Mouse (Mus musculus) urinary bladder, postnatal 4 days (tissue): ENCODE results near the gene Ifnl3.

Experiments used
- DNase-seq, 2 experiments: peaks; one replicate each; pipeline ENCODE4 v3.0.0; 2021 to 2022; ENCODE audit warnings: low spot score in 2 of 2

Gene Ifnl3

GRCm38 (mm10) chr7:28546649-28547048 lies 24.0 kb downstream of the Ifnl3 start:
- DNase-seq = no peak

GRCm38 (mm10) chr7:28547154-28547553 lies 24.5 kb downstream of the Ifnl3 start, which contains the start of gene Nccrp1:
Nccrp1 (minus strand) TSS chr7:28547254.
- DNase-seq = no peak

GRCm38 (mm10) chr7:28547628-28548027 lies 25.0 kb downstream of the Ifnl3 start:
- no peak for DNase-seq

GRCm38 (mm10) chr7:28553076-28553475 lies 30.4 kb downstream of the Ifnl3 start:
- no peak for DNase-seq

- no peak for DNase-seq
These were observed 33.4 kb downstream of the Ifnl3 start for GRCm38 (mm10) chr7:28555939-28556535.

GRCm38 (mm10) chr7:28557069-28557468 lies 34.4 kb downstream of the Ifnl3 start:
- no peak for DNase-seq

- DNase-seq = no peak
These were observed 35.1 kb downstream of the Ifnl3 start for GRCm38 (mm10) chr7:28557708-28558107.

- DNase-seq = peak in 1 of 2 experiments; percentile 49
These were observed 35.9 kb downstream of the Ifnl3 start for GRCm38 (mm10) chr7:28558486-28558885.

- DNase-seq = no peak
These were observed 38.2 kb downstream of the Ifnl3 start for GRCm38 (mm10) chr7:28560856-28561255.

- DNase-seq = no peak
These were observed 39.3 kb downstream of the Ifnl3 start for GRCm38 (mm10) chr7:28561967-28562366.

GRCm38 (mm10) chr7:28562371-28562770 lies 39.7 kb downstream of the Ifnl3 start:
- DNase-seq = no peak

- no peak for DNase-seq
These were observed 40.3 kb downstream of the Ifnl3 start for GRCm38 (mm10) chr7:28562951-28563350.

GRCm38 (mm10) chr7:28565407-28565806 lies 42.8 kb downstream of the Ifnl3 start:
- DNase-seq = no peak

- no peak for DNase-seq
These were observed 44.9 kb downstream of the Ifnl3 start for GRCm38 (mm10) chr7:28567539-28567938.

GRCm38 (mm10) chr7:28568253-28568652 lies 45.6 kb downstream of the Ifnl3 start:
- DNase-seq = peak in 1 of 2 experiments; percentile 43

- DNase-seq = peak; percentile 81 to 87
These were observed 47.8 kb downstream of the Ifnl3 start for GRCm38 (mm10) chr7:28570291-28570981.

- no peak for DNase-seq
These were observed 48.5 kb downstream of the Ifnl3 start for GRCm38 (mm10) chr7:28570982-28571682.

GRCm38 (mm10) chr7:28572689-28573088 lies 50.1 kb downstream of the Ifnl3 start:
- no peak for DNase-seq

GRCm38 (mm10) chr7:28573236-28573635 lies 50.6 kb downstream of the Ifnl3 start:
- no peak for DNase-seq
